Comparison of ENCODE assay signal across 9 mouse cellular contexts in the genomic region with DNA sequence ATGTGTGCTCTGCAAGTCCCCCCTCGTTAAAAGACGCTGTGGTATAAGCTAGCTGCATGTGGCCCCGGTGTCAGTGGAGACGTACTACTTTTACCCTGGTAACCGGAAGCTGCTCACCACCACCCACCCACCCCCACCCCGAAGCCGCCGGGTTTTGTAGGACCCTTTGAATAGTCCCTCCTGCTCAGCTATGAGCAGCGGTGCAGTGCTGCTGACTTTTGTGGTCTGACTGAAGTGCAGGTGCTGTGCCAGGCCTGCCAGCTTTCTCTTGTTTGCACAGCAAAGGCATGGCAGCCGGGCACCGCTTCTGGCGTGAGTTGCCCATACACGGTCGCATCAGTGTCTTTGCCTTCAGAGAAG.
DNase-seq lines count a peak whose midpoint lies in the region; ATAC-seq and TF ChIP-seq lines count a peak whose summit lies in the region.
"Had no signal": no experiment of that assay in that cellular context is flagged by ENCODE, and none has a peak within 500 bp of the region (broad histone marks: within the 10 kb centered on the region; RNA-seq: fewer than 3 reads in every experiment).

No protein-coding gene starts in this region.

- WGBS in heart, embryonic 16.5 days: 71% methylated on average over 14 of the region's 14 CpGs
- WGBS in neural tube, embryonic 12.5 days: 57% methylated on average over 14 of the region's 14 CpGs

- H3K9me3 ChIP-seq in heart, embryonic 16.5 days (replicated peaks; ENCODE audit: control insufficient read depth, low read length): no peaks in the 10 kb centered on the region
- no peaks in the 10 kb centered on the region for H3K9me3 ChIP-seq in E14TG2a.4 (ENCODE audit: low read length)
- no peaks in the 10 kb centered on the region for H3K9me3 ChIP-seq in neural tube, embryonic 12.5 days
- H3K9me3 ChIP-seq: embryonic facial prominence, embryonic 13.5 days had no signal

- H3K4me1 ChIP-seq in heart, embryonic 16.5 days (ENCODE audit: control insufficient read depth, insufficient read depth, low read length): peaks cover 19% of the 10 kb centered on the region
- peaks cover 18% of the 10 kb centered on the region for H3K4me1 ChIP-seq in E14TG2a.4 (replicated peaks; ENCODE audit: low read depth, low read length)
- H3K4me1 ChIP-seq in neural tube, embryonic 12.5 days: peaks cover 71% of the 10 kb centered on the region

- no peak overlapping the region; the same call in 1 of the 2 replicates for H3K4me3 ChIP-seq in heart, embryonic 16.5 days (ENCODE audit: low read length)
- 0 out of 2 replicates have a peak overlapping the region, but pooled peaks have one; percentile 37 for H3K4me3 ChIP-seq in E14TG2a.4 (replicated peaks; ENCODE audit: low read length)
- H3K4me3 ChIP-seq in neural tube, embryonic 12.5 days: no peak overlapping the region
- H3K4me3 ChIP-seq: embryonic facial prominence, embryonic 13.5 days had no signal

- peak; percentile 66 for ATAC-seq in heart, embryonic 16.5 days (replicated peaks; ENCODE audit: extremely low read depth, insufficient read depth, low FRiP score)
- ATAC-seq in inflammation-experienced regulatory T-cells, adult 6 months: peak; percentile 59
- no peak for ATAC-seq in neural tube, embryonic 12.5 days (ENCODE audit: low FRiP score, low read depth)
- no peak for ATAC-seq in erythroblast, adult 5-6 weeks (replicated peaks; ENCODE audit: low FRiP score, poor library complexity, severe bottlenecking)

- H3K4me2 ChIP-seq in heart, embryonic 16.5 days (ENCODE audit: low read depth, low read length): peak overlapping the region; percentile 76
- H3K4me2 ChIP-seq in neural tube, embryonic 12.5 days (replicated peaks): peak overlapping the region; percentile 49

- H3K27ac ChIP-seq in heart, embryonic 16.5 days (ENCODE audit: low read length): peak overlapping the region; percentile 77
- H3K27ac ChIP-seq in neural tube, embryonic 12.5 days: no peak overlapping the region
- H3K27ac ChIP-seq: embryonic facial prominence, embryonic 13.5 days had no signal

- DNase-seq in heart, adult 11 months: no peak
- no peak for DNase-seq in layer of hippocampus, postnatal 14 days (ENCODE audit: low spot score in 2 of 2)
- no peak for DNase-seq in gastrocnemius, postnatal 4 days (ENCODE audit: low spot score in 2 of 2)

- H3K36me3 ChIP-seq in heart, embryonic 16.5 days (ENCODE audit: control insufficient read depth, insufficient read depth): no peaks in the 10 kb centered on the region
- H3K36me3 ChIP-seq in E14TG2a.4 (ENCODE audit: insufficient read depth, low read length): no peaks in the 10 kb centered on the region
- H3K36me3 ChIP-seq in neural tube, embryonic 12.5 days: no peaks in the 10 kb centered on the region

- H3K9ac ChIP-seq in heart, embryonic 16.5 days (ENCODE audit: low read length): peak overlapping the region; percentile 71; the same call in 1 of the 2 replicates
- H3K9ac ChIP-seq in neural tube, embryonic 12.5 days: no peak overlapping the region
- H3K9ac ChIP-seq: embryonic facial prominence, embryonic 13.5 days had no signal

- H3K27me3 ChIP-seq in heart, embryonic 16.5 days (ENCODE audit: control insufficient read depth, insufficient read depth, low read length): no peaks in the 10 kb centered on the region
- H3K27me3 ChIP-seq in E14TG2a.4 (ENCODE audit: insufficient read depth, low read length): peaks cover 20% of the 10 kb centered on the region
- no peaks in the 10 kb centered on the region for H3K27me3 ChIP-seq in neural tube, embryonic 12.5 days (replicated peaks)
- H3K27me3 ChIP-seq: embryonic facial prominence, embryonic 13.5 days had no signal

- TF ChIP-seq CTCF in E14TG2a.4 (conservative IDR thresholded peaks at IDR 0.05; ENCODE audit: low read length): no peak

Comparison
In these comparisons a context has a peak if more than half of its experiments do, and no peak if none do; other contexts are left out.
1. ATAC-seq: peak in heart, embryonic 16.5 days (single experiment) and inflammation-experienced regulatory T-cells, adult 6 months (single experiment); none in neural tube, embryonic 12.5 days (single experiment) and erythroblast, adult 5-6 weeks (single experiment).